8 mouse cellular contexts compared by ENCODE assay signal in genomic region chr5:92856346-92856745, GRCm38 (mm10).
A peak's percentile ranks its signal among the peaks of the same experiment; 100 is the strongest.
DNase-seq lines count a peak whose midpoint lies in the region; ATAC-seq and TF ChIP-seq lines count a peak whose summit lies in the region.

No protein-coding gene starts in this region.

- TF ChIP-seq CTCF in left cerebral cortex, adult 2 months (IDR thresholded peaks at IDR 0.05), result no peak
- TF ChIP-seq CTCF in forebrain, postnatal 0 days (IDR thresholded peaks at IDR 0.05; ENCODE audit: low read depth), result no peak

- peak overlapping the region; percentile 46 for H3K4me2 ChIP-seq in heart, embryonic 13.5 days
- peak overlapping the region; percentile 26; the same call in 1 of the 2 replicates for H3K4me2 ChIP-seq in limb, embryonic 15.5 days
- H3K4me2 ChIP-seq in forebrain, postnatal 0 days (ENCODE audit: low read depth), result no peak overlapping the region

- DNase-seq in left cerebral cortex, adult 2 months (ENCODE audit: extremely low spot score in 1 of 2, low spot score in 2 of 2), result peak in 1 of 2 experiments; percentile 39
- DNase-seq in left cerebral cortex, postnatal 14 days (ENCODE audit: low spot score in 2 of 2), result no peak
- DNase-seq in layer of hippocampus, postnatal 14 days (ENCODE audit: low spot score in 2 of 2), result no peak
- DNase-seq in forebrain, postnatal 0 days, result no peak
- DNase-seq in layer of hippocampus, adult 18-20 months (ENCODE audit: low spot score in 2 of 2), result no peak

- H3K4me3 ChIP-seq in left cerebral cortex, adult 2 months, result peak overlapping the region; percentile 23; the same call in 1 of the 2 replicates
- H3K4me3 ChIP-seq in brown adipose tissue, adult 24 weeks (ENCODE audit: insufficient read depth, low read depth, low read length), result peak overlapping the region; percentile 40
- no peak overlapping the region for H3K4me3 ChIP-seq in heart, embryonic 13.5 days
- peak overlapping the region; percentile 10; the same call in 1 of the 2 replicates for H3K4me3 ChIP-seq in limb, embryonic 15.5 days
- H3K4me3 ChIP-seq in forebrain, postnatal 0 days (ENCODE audit: low read depth, low read length), result no peak overlapping the region

- H3K36me3 ChIP-seq in heart, embryonic 13.5 days, result no peaks in the 10 kb centered on the region
- no peaks in the 10 kb centered on the region for H3K36me3 ChIP-seq in limb, embryonic 15.5 days
- H3K36me3 ChIP-seq in forebrain, postnatal 0 days (ENCODE audit: insufficient read depth), result no peaks in the 10 kb centered on the region

- no peak for ATAC-seq in heart, embryonic 13.5 days (ENCODE audit: extremely low read depth, insufficient number of reproducible peaks, low FRiP score, low TSS enrichment)
- 0 out of 2 replicates have a peak, but pooled peaks have one; percentile 23 for ATAC-seq in limb, embryonic 15.5 days (ENCODE audit: insufficient number of reproducible peaks, low FRiP score, low TSS enrichment, low read depth)
- ATAC-seq in forebrain, postnatal 0 days, result no peak

- peaks cover 8% of the 10 kb centered on the region; the same call in 1 of the 2 replicates for H3K4me1 ChIP-seq in brown adipose tissue, adult 24 weeks (ENCODE audit: control insufficient read depth, insufficient read depth, insufficient read length, low read length)
- peaks cover 36% of the 10 kb centered on the region for H3K4me1 ChIP-seq in heart, embryonic 13.5 days
- H3K4me1 ChIP-seq in limb, embryonic 15.5 days, result peaks cover 18% of the 10 kb centered on the region
- peaks cover 11% of the 10 kb centered on the region; the same call in 1 of the 2 replicates for H3K4me1 ChIP-seq in forebrain, postnatal 0 days (ENCODE audit: insufficient read depth)

- WGBS in heart, embryonic 13.5 days, result 28% methylated on average over 15 of the region's 15 CpGs
- 25% methylated on average over 15 of the region's 15 CpGs for WGBS in limb, embryonic 15.5 days
- 36% methylated on average over 15 of the region's 15 CpGs for WGBS in forebrain, postnatal 0 days

- H3K9me3 ChIP-seq in heart, embryonic 13.5 days, result no peaks in the 10 kb centered on the region
- no peaks in the 10 kb centered on the region for H3K9me3 ChIP-seq in limb, embryonic 15.5 days
- no peaks in the 10 kb centered on the region for H3K9me3 ChIP-seq in forebrain, postnatal 0 days (ENCODE audit: low read length)

- intact Hi-C loops in left cerebral cortex, adult 2 months (cut with DNase I), result no loop called here
- intact Hi-C loops in left cerebral cortex, postnatal 14 days (cut with DNase I), result no loop called here

- H3K27me3 ChIP-seq in heart, embryonic 13.5 days (replicated peaks), result no peaks in the 10 kb centered on the region
- H3K27me3 ChIP-seq in limb, embryonic 15.5 days, result 0 out of 2 replicates have a peak, but pooled peaks cover 2% of the 10 kb centered on the region
- no peaks in the 10 kb centered on the region for H3K27me3 ChIP-seq in forebrain, postnatal 0 days (ENCODE audit: insufficient read depth, low read length)

- no peak overlapping the region for H3K27ac ChIP-seq in left cerebral cortex, adult 2 months
- 0 out of 2 replicates have a peak overlapping the region, but pooled peaks have one; percentile 2 for H3K27ac ChIP-seq in brown adipose tissue, adult 24 weeks (replicated peaks; ENCODE audit: low read depth, low read length)
- peak overlapping the region; percentile 58 for H3K27ac ChIP-seq in heart, embryonic 13.5 days (replicated peaks)
- H3K27ac ChIP-seq in limb, embryonic 15.5 days, result no peak overlapping the region
- H3K27ac ChIP-seq in forebrain, postnatal 0 days (ENCODE audit: low read depth, low read length), result no peak overlapping the region

- H3K9ac ChIP-seq in heart, embryonic 13.5 days, result peak overlapping the region; percentile 48
- H3K9ac ChIP-seq in limb, embryonic 15.5 days, result no peak overlapping the region
- H3K9ac ChIP-seq in forebrain, postnatal 0 days, result no peak overlapping the region

Comparison
In these comparisons a context has a peak if more than half of its experiments do, and no peak if none do; other contexts are left out.
1. H3K27ac ChIP-seq: peak in brown adipose tissue, adult 24 weeks (single experiment) and heart, embryonic 13.5 days (single experiment); none in left cerebral cortex, adult 2 months (single experiment), limb, embryonic 15.5 days (single experiment) and forebrain, postnatal 0 days (single experiment).
2. H3K4me3 ChIP-seq: peak in left cerebral cortex, adult 2 months (single experiment), brown adipose tissue, adult 24 weeks (single experiment) and limb, embryonic 15.5 days (single experiment); none in heart, embryonic 13.5 days (single experiment) and forebrain, postnatal 0 days (single experiment).